Mouse (Mus musculus): Measurements from ENCODE around the gene Cnst. TPM values are rescaled to one million over a fixed set of nuclear protein-coding genes. Genes with fewer than 3 reads are reported as not detected.

Cnst gene
- polyA plus RNA-seq, 1 experiment: 28.3 TPM

GRCm38 (mm10) chr1:179627855-179628254, 81.7 kb downstream of the Cnst start:
- Histone ChIP-seq H3K36me3 (ENCODE audit: control insufficient read depth, insufficient read depth, low read length) (peaks cover 15% of the 10 kb centered on the region), H3K27ac (ENCODE audit: control insufficient read depth, insufficient read depth, low read length) (no peak overlapping the region), H3K27me3 (ENCODE audit: control insufficient read depth, insufficient read depth, low read length) (no peaks in the 10 kb centered on the region), H3K4me3 (ENCODE audit: control insufficient read depth, insufficient read depth, low read length) (no peak overlapping the region), H3K4me1 (replicated peaks; ENCODE audit: control insufficient read depth, insufficient read depth, low read length) (no peaks in the 10 kb centered on the region)
- WGBS: 95% methylated on average over 4 of the region's 4 CpGs
- DNase-seq: no peak
- no peak for TF ChIP-seq POLR2A (IDR thresholded peaks at IDR 0.05; ENCODE audit: control insufficient read depth, extremely low read depth, insufficient read depth, low read length, poor library complexity)
- no peak for TF ChIP-seq CTCF (IDR thresholded peaks at IDR 0.05; ENCODE audit: borderline replicate concordance, control insufficient read depth, extremely low read depth, insufficient read depth, low read length, poor library complexity)

DNA sequence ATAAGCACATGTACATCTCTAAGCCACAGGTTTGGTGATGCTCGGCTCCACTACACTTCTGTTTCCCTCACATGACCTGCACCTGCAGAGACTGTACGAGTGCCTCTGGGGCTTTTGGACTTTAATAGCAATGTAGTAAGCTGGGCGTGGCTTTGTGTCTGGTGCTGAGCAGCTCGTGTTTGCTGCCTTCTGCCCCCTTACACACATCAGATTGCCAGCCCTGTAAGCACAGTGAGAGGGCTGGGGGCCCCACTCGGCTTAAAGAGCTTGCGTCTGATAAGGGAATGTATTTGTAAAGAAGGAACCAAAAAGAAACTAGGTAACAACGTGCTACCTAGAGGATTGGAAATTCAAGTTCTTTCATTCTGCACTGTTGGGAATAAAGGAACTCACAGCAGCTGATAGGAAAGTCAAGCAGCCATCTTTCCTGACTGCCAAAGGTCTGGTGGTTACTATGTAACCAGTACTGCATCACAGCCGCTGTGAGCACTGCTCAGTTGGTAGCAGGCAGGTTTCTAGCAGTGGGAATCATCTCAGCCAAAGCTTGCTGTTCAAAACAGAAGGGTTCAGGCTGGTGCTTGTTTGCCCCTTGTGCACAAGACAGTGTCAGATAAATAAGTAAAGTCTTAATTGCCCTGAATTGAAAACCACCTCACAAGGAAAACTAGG, 82.4 kb downstream of the Cnst start:
- Histone ChIP-seq H3K27me3 (ENCODE audit: control insufficient read depth, insufficient read depth, low read length) (no peaks in the 10 kb centered on the region), H3K36me3 (ENCODE audit: control insufficient read depth, insufficient read depth, low read length) (peaks cover 15% of the 10 kb centered on the region), H3K4me1 (replicated peaks; ENCODE audit: control insufficient read depth, insufficient read depth, low read length) (no peaks in the 10 kb centered on the region), H3K27ac (ENCODE audit: control insufficient read depth, insufficient read depth, low read length) (no peak overlapping the region), H3K4me3 (ENCODE audit: control insufficient read depth, insufficient read depth, low read length) (no peak overlapping the region)
- no peak for DNase-seq
- 72% methylated on average over 8 of the region's 8 CpGs for WGBS
- TF ChIP-seq POLR2A (IDR thresholded peaks at IDR 0.05; ENCODE audit: control insufficient read depth, extremely low read depth, insufficient read depth, low read length, poor library complexity) (no peak), CTCF (IDR thresholded peaks at IDR 0.05; ENCODE audit: borderline replicate concordance, control insufficient read depth, extremely low read depth, insufficient read depth, low read length, poor library complexity) (no peak)

DNA sequence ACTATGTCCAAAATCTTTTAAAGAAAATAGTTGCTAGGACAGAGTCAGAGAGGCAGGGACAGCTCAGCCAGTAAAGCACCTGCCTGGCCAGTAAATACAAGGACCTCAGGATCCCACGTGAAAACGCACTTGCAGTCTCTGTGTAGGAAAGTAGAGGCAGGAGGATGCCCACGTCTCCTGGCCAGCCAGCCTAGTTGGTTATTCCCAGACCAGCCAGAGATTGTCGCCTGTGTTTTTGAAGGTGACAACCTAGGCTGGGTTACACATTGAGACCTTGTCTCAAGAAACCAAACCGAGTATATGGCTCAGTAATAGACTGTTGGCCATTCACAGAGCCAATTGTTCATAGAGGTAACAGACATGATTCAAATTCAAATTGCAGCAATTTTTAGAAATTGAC, 83.1 kb downstream of the Cnst start:
- Histone ChIP-seq H3K36me3 (ENCODE audit: control insufficient read depth, insufficient read depth, low read length) (peaks cover 15% of the 10 kb centered on the region), H3K27ac (ENCODE audit: control insufficient read depth, insufficient read depth, low read length) (no peak overlapping the region), H3K27me3 (ENCODE audit: control insufficient read depth, insufficient read depth, low read length) (no peaks in the 10 kb centered on the region), H3K4me3 (ENCODE audit: control insufficient read depth, insufficient read depth, low read length) (no peak overlapping the region), H3K4me1 (replicated peaks; ENCODE audit: control insufficient read depth, insufficient read depth, low read length) (no peaks in the 10 kb centered on the region)
- WGBS: 94% methylated on average over 5 of the region's 5 CpGs
- TF ChIP-seq CTCF (IDR thresholded peaks at IDR 0.05; ENCODE audit: borderline replicate concordance, control insufficient read depth, extremely low read depth, insufficient read depth, low read length, poor library complexity): no peak
- TF ChIP-seq POLR2A (IDR thresholded peaks at IDR 0.05; ENCODE audit: control insufficient read depth, extremely low read depth, insufficient read depth, low read length, poor library complexity): no peak
- DNase-seq: no peak

- DNase-seq: no peak
- 0 out of 2 replicates have a peak, but pooled peaks have one; percentile 21 for TF ChIP-seq CTCF (IDR thresholded peaks at IDR 0.05; ENCODE audit: borderline replicate concordance, control insufficient read depth, extremely low read depth, insufficient read depth, low read length, poor library complexity)
- no peak for TF ChIP-seq POLR2A (IDR thresholded peaks at IDR 0.05; ENCODE audit: control insufficient read depth, extremely low read depth, insufficient read depth, low read length, poor library complexity)
- WGBS: 59% methylated on average over 11 of the region's 11 CpGs
- Histone ChIP-seq H3K36me3 (ENCODE audit: control insufficient read depth, insufficient read depth, low read length) (no peaks in the 10 kb centered on the region), H3K4me1 (replicated peaks; ENCODE audit: control insufficient read depth, insufficient read depth, low read length) (no peaks in the 10 kb centered on the region), H3K27me3 (ENCODE audit: control insufficient read depth, insufficient read depth, low read length) (no peaks in the 10 kb centered on the region), H3K4me3 (ENCODE audit: control insufficient read depth, insufficient read depth, low read length) (no peak overlapping the region), H3K27ac (ENCODE audit: control insufficient read depth, insufficient read depth, low read length) (no peak overlapping the region)
Measured at GRCm38 (mm10) chr1:179632746-179633413, 86.7 kb downstream of the Cnst start.

GRCm38 (mm10) chr1:179633414-179633752, 87.2 kb downstream of the Cnst start:
- 11% methylated on average over 1 of the region's 1 CpGs for WGBS
- Histone ChIP-seq H3K27me3 (ENCODE audit: control insufficient read depth, insufficient read depth, low read length) (no peaks in the 10 kb centered on the region), H3K4me3 (ENCODE audit: control insufficient read depth, insufficient read depth, low read length) (no peak overlapping the region), H3K4me1 (replicated peaks; ENCODE audit: control insufficient read depth, insufficient read depth, low read length) (no peaks in the 10 kb centered on the region), H3K36me3 (ENCODE audit: control insufficient read depth, insufficient read depth, low read length) (no peaks in the 10 kb centered on the region), H3K27ac (ENCODE audit: control insufficient read depth, insufficient read depth, low read length) (no peak overlapping the region)
- peak; percentile 54 for DNase-seq
- TF ChIP-seq CTCF (IDR thresholded peaks at IDR 0.05; ENCODE audit: borderline replicate concordance, control insufficient read depth, extremely low read depth, insufficient read depth, low read length, poor library complexity): no peak
- no peak for TF ChIP-seq POLR2A (IDR thresholded peaks at IDR 0.05; ENCODE audit: control insufficient read depth, extremely low read depth, insufficient read depth, low read length, poor library complexity)

DNA sequence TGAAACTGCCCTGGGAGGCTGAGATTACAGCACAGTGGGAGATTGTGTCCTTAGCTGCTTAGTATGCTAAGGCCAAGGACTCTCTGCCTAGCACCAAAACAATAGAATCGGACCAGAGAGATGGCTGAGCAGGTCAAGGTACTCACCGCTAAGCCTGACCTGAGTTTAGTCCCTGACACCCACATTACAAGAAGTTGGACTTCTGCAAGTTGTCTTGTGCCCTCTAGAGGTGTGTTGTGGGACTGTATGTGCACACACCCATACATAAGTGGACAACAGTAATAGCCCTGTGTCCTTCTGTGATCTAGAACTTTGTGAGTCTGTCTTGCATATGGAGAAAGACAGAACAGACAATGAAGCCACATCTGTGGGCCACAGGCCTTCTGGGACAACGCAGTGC, 88.0 kb downstream of the Cnst start:
- H3K27me3 ChIP-seq (ENCODE audit: control insufficient read depth, insufficient read depth, low read length): no peaks in the 10 kb centered on the region
- no peak overlapping the region for H3K27ac ChIP-seq (ENCODE audit: control insufficient read depth, insufficient read depth, low read length)
- DNase-seq: no peak
- WGBS: 100% methylated on average over 3 of the region's 3 CpGs
- no peak overlapping the region for H3K4me3 ChIP-seq (ENCODE audit: control insufficient read depth, insufficient read depth, low read length)
- TF ChIP-seq POLR2A (IDR thresholded peaks at IDR 0.05; ENCODE audit: control insufficient read depth, extremely low read depth, insufficient read depth, low read length, poor library complexity): no peak
- TF ChIP-seq CTCF (IDR thresholded peaks at IDR 0.05; ENCODE audit: borderline replicate concordance, control insufficient read depth, extremely low read depth, insufficient read depth, low read length, poor library complexity): no peak
- no peaks in the 10 kb centered on the region for H3K36me3 ChIP-seq (ENCODE audit: control insufficient read depth, insufficient read depth, low read length)
- H3K4me1 ChIP-seq (replicated peaks; ENCODE audit: control insufficient read depth, insufficient read depth, low read length): no peaks in the 10 kb centered on the region

All from thymus, adult 2 months (tissue).